Mouse (Mus musculus) E14TG2a.4 (cell line): ENCODE results near the gene Tssk4.
A peak's percentile ranks its signal among the peaks of the same experiment; 100 is the strongest.

Experiments
- H3K27me3 ChIP-seq: 2 replicates; pipeline ENCODE4 v1.6.1; 2014; ENCODE audit warnings: low read length, control low read depth; ENCODE audit not compliant: insufficient read depth
- H3K36me3 ChIP-seq: 2 replicates; pipeline ENCODE4 v1.6.1; 2014; ENCODE audit warnings: low read length, control low read depth; ENCODE audit not compliant: insufficient read depth
- H3K4me1 ChIP-seq: replicated peaks from 2 replicates; pipeline ENCODE4 v1.6.1; 2014; ENCODE audit warnings: low read depth, low read length, control low read depth
- H3K4me3 ChIP-seq: replicated peaks from 2 replicates; pipeline ENCODE4 v1.5.1; 2014; ENCODE audit warnings: mild to moderate bottlenecking, low read length
- H3K9me3 ChIP-seq: 2 replicates; pipeline ENCODE4 v1.6.1; 2014; ENCODE audit warnings: low read length, control low read depth
- CTCF ChIP-seq: conservative IDR thresholded peaks from 2 replicates; pipeline ENCODE4 v1.5.1; 2014; ENCODE audit warnings: low read length
- NANOG ChIP-seq: IDR thresholded peaks from 2 replicates; pipeline ENCODE4 v1.6.1; 2014; ENCODE audit warnings: borderline replicate concordance, low read length, mixed read lengths
- POU5F1 ChIP-seq: IDR thresholded peaks from 2 replicates; pipeline ENCODE4 v1.6.1; 2014; ENCODE audit warnings: low read length, borderline replicate concordance

Gene Tssk4

DNA sequence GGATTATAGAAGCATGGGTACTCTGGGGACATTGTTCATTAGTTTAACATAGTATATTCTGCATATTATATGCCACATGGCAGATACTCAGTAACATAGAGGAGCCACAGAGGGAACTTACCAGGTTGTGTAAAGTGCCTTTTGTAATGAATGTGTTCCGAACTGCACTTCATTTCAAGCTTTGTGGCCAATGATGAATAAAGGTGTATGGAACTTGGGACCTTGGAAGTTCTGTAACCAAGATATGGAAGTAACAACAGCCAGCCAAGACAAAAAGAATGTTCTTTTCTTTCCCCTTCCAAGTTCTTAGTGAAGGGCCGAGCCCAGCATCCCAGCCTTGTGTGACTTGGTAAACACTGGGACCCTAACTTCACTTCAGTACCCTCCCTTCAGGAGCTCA is at the start of gene Tssk4:
Gene Tssk4, plus strand, starts transcription at position 301 of the 400 bp plus-strand sequence.
- Histone ChIP-seq H3K4me1 (peaks cover 25% of the 10 kb centered on the region), H3K27me3 (peaks cover 16% of the 10 kb centered on the region), H3K4me3 (no peak within 1 kb of the TSS), H3K36me3 (peaks cover 7% of the 10 kb centered on the region), H3K9me3 (no peaks in the 10 kb centered on the region)
- TF ChIP-seq POU5F1 (no peak), NANOG (no peak), CTCF (no peak)

DNA sequence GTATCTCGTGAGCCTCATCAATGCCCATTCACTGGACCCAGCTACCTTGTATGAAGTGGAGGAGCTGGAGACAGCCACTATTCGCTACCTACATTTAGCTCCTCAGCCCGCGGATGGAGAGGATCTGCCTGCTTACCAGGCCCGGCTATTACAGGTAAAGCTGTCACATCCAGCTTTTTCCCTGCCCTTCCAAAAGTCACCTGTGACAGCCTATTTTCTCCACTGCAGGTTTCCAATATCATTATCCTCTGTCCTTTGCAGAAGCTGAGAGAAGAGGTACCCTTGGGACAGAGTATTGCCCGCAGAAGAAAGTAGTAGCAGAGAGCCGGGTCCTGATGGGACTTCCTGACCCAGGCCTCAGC is 46.7 kb upstream of the Tssk4 start, which contains the start of gene Irf9:
Gene Irf9, plus strand, starts transcription at position 301 of the 362 bp plus-strand sequence.
- Histone ChIP-seq H3K4me3 (peak within 1 kb of the TSS; percentile 74), H3K9me3 (no peaks in the 10 kb centered on the region), H3K4me1 (peaks cover 80% of the 10 kb centered on the region), H3K27me3 (no peaks in the 10 kb centered on the region), H3K36me3 (peaks cover 84% of the 10 kb centered on the region)
- TF ChIP-seq NANOG (no peak), CTCF (no peak), POU5F1 (no peak)

DNA sequence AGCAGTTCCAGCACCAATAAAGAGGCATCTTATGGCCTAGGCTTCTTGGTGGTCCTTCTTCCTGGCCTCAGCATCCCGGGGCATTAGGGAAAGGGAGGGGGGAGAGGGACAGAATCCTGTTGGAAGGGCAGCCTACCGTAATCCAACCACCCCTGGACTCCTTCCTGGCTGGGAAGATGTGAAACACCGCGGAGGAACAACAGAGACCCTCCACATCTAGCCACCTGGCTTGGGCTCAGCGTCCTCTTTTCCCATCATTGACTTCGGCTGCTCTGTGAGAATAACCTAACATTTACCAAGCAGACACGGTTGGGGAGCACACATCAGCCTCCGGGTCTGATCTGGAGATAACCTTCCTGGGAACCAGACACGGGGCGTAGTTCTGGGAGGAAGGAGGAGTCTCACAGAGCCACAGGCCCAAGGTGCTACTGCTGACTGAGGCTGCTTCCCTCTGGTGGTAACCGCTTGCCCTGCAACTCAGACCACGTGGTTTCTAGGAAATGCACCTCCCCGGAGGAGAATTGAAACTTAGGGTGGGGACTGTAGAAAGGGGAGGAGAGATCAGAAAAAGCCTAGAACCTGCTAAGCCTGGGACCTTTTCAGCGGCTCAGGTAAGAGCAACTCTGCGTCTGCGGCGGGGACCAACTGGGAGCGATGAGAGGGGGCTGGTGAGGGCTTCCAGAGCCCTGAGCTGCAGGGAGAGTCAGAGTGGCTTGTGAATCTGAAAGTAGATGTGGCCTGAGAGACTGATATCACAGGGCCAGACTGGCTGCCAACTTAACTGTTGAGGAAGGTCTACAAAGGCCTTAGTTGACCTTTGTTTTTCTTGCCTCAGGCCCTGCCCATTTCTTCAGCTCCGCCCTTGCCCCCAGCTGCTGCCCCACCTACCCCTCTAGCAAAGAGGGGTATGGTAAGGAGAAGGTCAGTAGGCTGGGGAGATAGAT is 46.1 kb upstream of the Tssk4 start:
- H3K27me3 ChIP-seq, result no peaks in the 10 kb centered on the region
- H3K9me3 ChIP-seq, result no peaks in the 10 kb centered on the region
- H3K36me3 ChIP-seq, result peaks cover 84% of the 10 kb centered on the region
- H3K4me1 ChIP-seq, result peaks cover 83% of the 10 kb centered on the region
- TF ChIP-seq NANOG (no peak), CTCF (peak; percentile 69)
- H3K4me3 ChIP-seq, result peak overlapping the region; percentile 74

GRCm38 (mm10) chr14:55604823-55605222 is 45.2 kb upstream of the Tssk4 start:
- peak overlapping the region; percentile 74 for H3K4me3 ChIP-seq
- peaks cover 84% of the 10 kb centered on the region for H3K36me3 ChIP-seq
- H3K4me1 ChIP-seq, result peaks cover 83% of the 10 kb centered on the region
- no peak for TF ChIP-seq POU5F1
- no peak for TF ChIP-seq CTCF
- no peak for TF ChIP-seq NANOG
- no peaks in the 10 kb centered on the region for H3K9me3 ChIP-seq
- no peaks in the 10 kb centered on the region for H3K27me3 ChIP-seq

- no peaks in the 10 kb centered on the region for H3K9me3 ChIP-seq
- no peaks in the 10 kb centered on the region for H3K27me3 ChIP-seq
- peaks cover 82% of the 10 kb centered on the region for H3K36me3 ChIP-seq
- peaks cover 74% of the 10 kb centered on the region for H3K4me1 ChIP-seq
- TF ChIP-seq POU5F1 (no peak), CTCF (no peak), NANOG (no peak)
- H3K4me3 ChIP-seq, result peak overlapping the region; percentile 74
Observed at GRCm38 (mm10) chr14:55605743-55606459, 44.1 kb upstream of the Tssk4 start.

GRCm38 (mm10) chr14:55608339-55608738 is 41.6 kb upstream of the Tssk4 start:
- TF ChIP-seq CTCF (no peak), NANOG (no peak), POU5F1 (no peak)
- H3K36me3 ChIP-seq, result peaks cover 59% of the 10 kb centered on the region
- H3K4me3 ChIP-seq, result no peak overlapping the region
- H3K4me1 ChIP-seq, result peaks cover 52% of the 10 kb centered on the region
- H3K27me3 ChIP-seq, result no peaks in the 10 kb centered on the region
- H3K9me3 ChIP-seq, result no peaks in the 10 kb centered on the region

GRCm38 (mm10) chr14:55613346-55613745 is 36.6 kb upstream of the Tssk4 start:
- peaks cover 3% of the 10 kb centered on the region for H3K27me3 ChIP-seq
- H3K36me3 ChIP-seq, result peaks cover 25% of the 10 kb centered on the region
- H3K4me3 ChIP-seq, result no peak overlapping the region
- H3K9me3 ChIP-seq, result no peaks in the 10 kb centered on the region
- no peak for TF ChIP-seq CTCF
- TF ChIP-seq NANOG, result no peak
- no peak for TF ChIP-seq POU5F1
- peaks cover 24% of the 10 kb centered on the region for H3K4me1 ChIP-seq

DNA sequence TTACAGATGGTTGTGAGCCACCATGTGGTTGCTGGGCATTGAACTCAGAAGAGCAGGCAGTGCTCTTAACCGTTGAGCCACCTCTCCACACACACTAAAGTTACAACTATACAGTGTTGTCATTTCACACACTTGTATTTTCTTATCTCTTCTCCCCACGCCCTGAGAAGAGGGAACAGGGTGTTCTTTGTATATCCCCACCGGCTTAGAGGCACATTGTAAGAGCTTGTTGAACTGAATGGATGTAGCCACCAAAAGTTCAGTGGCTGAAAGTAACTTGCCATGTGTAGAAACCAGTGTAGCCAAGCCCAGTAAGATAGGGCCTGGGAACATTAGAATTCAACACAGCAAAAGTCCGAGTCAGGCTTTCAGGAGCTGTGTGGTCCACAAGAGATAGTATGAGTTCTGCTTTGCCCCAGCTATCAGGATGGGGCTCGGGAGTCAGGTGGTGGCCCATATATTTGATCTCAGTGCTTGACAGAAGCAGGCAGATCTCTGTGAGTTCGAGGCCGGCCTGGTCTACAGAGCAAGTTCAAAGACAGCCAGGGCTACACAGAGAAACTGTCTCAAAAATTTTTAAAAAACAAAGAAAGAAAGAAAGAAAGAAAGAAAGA is 35.3 kb upstream of the Tssk4 start:
- H3K9me3 ChIP-seq, result no peaks in the 10 kb centered on the region
- no peak overlapping the region for H3K4me3 ChIP-seq
- H3K4me1 ChIP-seq, result peaks cover 26% of the 10 kb centered on the region
- TF ChIP-seq POU5F1 (no peak), NANOG (no peak), CTCF (no peak)
- H3K27me3 ChIP-seq, result peaks cover 15% of the 10 kb centered on the region
- peaks cover 12% of the 10 kb centered on the region for H3K36me3 ChIP-seq
